Mouse (Mus musculus): ENCODE results near the gene Olfr127. TPM values are rescaled to one million over a fixed set of nuclear protein-coding genes. Genes with fewer than 3 reads are reported as not detected.
"Not testable (repeated sequence)": the region's sequence is repeated elsewhere in the genome, so short reads cannot be mapped to it uniquely, and the experiment has no call there.

The Olfr127 gene
- not detected in 2 replicates for polyA plus RNA-seq (2015; fragmentation: Nextera tagmentation; extraction: Ambion mirVana)

DNA sequence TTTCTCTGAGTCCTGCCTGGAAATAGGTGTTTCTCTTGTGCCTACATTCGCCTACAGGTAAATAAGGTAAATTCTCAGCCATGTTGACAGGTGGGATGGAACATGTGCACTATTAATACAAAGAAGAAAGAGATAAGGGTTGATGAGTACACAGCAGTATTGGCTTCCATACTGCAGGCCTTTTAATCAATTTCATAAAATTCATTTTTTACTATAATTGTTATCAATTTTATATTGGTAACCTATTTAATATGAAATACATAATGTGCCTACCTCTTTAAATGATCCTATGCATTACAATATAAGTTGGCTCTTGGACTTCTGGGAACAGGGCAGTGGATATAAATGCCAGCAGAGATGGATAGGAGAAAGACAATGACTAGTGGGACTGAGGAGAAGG, at the start of gene Olfr127:
TSS of gene Olfr127 (plus strand) at position 301 of the 400 bp plus-strand sequence.
- 35% methylated on average over 1 of the region's 1 CpGs for WGBS (ENCODE audit: insufficient replicate concordance)
- Histone ChIP-seq H3K27ac (ENCODE audit: low read length) (no peak within 1 kb of the TSS), H3K9ac (ENCODE audit: low read depth, low read length) (no peak within 1 kb of the TSS), H3K9me3 (replicated peaks; ENCODE audit: control insufficient read depth, low read length) (no peaks in the 10 kb centered on the region), H3K4me1 (ENCODE audit: control insufficient read depth, low read depth, low read length) (no peaks in the 10 kb centered on the region), H3K36me3 (ENCODE audit: control insufficient read depth, insufficient read depth) (no peaks in the 10 kb centered on the region), H3K27me3 (ENCODE audit: control insufficient read depth, insufficient read depth, low read depth, low read length) (no peaks in the 10 kb centered on the region), H3K4me3 (ENCODE audit: low read depth, low read length) (no peak within 1 kb of the TSS), H3K4me2 (ENCODE audit: low read depth, low read length) (no peak within 1 kb of the TSS)
- no peak for ATAC-seq (ENCODE audit: low read depth)

- H3K27me3 ChIP-seq (ENCODE audit: control insufficient read depth, insufficient read depth, low read depth, low read length), result no peaks in the 10 kb centered on the region
- no peak overlapping the region for H3K27ac ChIP-seq (ENCODE audit: low read length)
- H3K36me3 ChIP-seq (ENCODE audit: control insufficient read depth, insufficient read depth), result no peaks in the 10 kb centered on the region
- no peak for ATAC-seq (ENCODE audit: low read depth)
- WGBS (ENCODE audit: insufficient replicate concordance), result 52% methylated on average over 2 of the region's 2 CpGs
- H3K9me3 ChIP-seq (replicated peaks; ENCODE audit: control insufficient read depth, low read length), result no peaks in the 10 kb centered on the region; the same call in 1 of the 2 replicates
- H3K4me3 ChIP-seq (ENCODE audit: low read depth, low read length), result no peak overlapping the region
- H3K4me1 ChIP-seq (ENCODE audit: control insufficient read depth, low read depth, low read length), result no peaks in the 10 kb centered on the region
- H3K4me2 ChIP-seq (ENCODE audit: low read depth, low read length), result no peak overlapping the region
- H3K9ac ChIP-seq (ENCODE audit: low read depth, low read length), result no peak overlapping the region
Observed at GRCm38 (mm10) chr17:37863901-37864300, 36.3 kb upstream of the Olfr127 start.

GRCm38 (mm10) chr17:37869676-37870205, 30.5 kb upstream of the Olfr127 start:
- no peaks in the 10 kb centered on the region for H3K36me3 ChIP-seq (ENCODE audit: control insufficient read depth, insufficient read depth)
- no peaks in the 10 kb centered on the region for H3K4me1 ChIP-seq (ENCODE audit: control insufficient read depth, low read depth, low read length)
- no peak overlapping the region for H3K4me3 ChIP-seq (ENCODE audit: low read depth, low read length)
- WGBS (ENCODE audit: insufficient replicate concordance), result 21% methylated on average over 8 of the region's 8 CpGs
- no peaks in the 10 kb centered on the region for H3K9me3 ChIP-seq (replicated peaks; ENCODE audit: control insufficient read depth, low read length)
- ATAC-seq (ENCODE audit: low read depth), result no peak
- no peak overlapping the region for H3K4me2 ChIP-seq (ENCODE audit: low read depth, low read length)
- H3K27ac ChIP-seq (ENCODE audit: low read length), result no peak overlapping the region
- H3K27me3 ChIP-seq (ENCODE audit: control insufficient read depth, insufficient read depth, low read depth, low read length), result no peaks in the 10 kb centered on the region
- H3K9ac ChIP-seq (ENCODE audit: low read depth, low read length), result no peak overlapping the region

DNA sequence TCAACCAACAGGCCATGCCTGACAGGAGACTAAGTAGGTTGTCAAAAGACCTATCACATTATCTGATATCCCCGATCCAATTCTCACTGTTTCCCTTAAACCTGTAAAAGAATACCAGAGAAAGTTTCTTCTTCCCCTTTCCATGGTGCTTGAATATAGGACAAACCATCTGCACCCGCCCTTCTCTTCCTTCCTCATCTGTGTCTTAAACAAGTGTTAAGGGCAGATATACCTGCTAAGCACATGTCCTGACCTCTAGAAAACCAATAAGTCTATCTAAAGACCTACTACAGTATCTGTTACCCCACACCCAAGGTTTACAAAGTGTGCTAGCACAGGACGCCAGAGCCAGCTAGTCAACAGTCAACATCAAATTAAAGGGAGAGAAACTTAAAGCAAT, 26.4 kb upstream of the Olfr127 start:
- Histone ChIP-seq H3K4me1 (ENCODE audit: control insufficient read depth, low read depth, low read length) (no peaks in the 10 kb centered on the region), H3K9me3 (replicated peaks; ENCODE audit: control insufficient read depth, low read length) (no peaks in the 10 kb centered on the region), H3K4me2 (ENCODE audit: low read depth, low read length) (no peak overlapping the region), H3K36me3 (ENCODE audit: control insufficient read depth, insufficient read depth) (no peaks in the 10 kb centered on the region), H3K27ac (ENCODE audit: low read length) (no peak overlapping the region), H3K9ac (ENCODE audit: low read depth, low read length) (no peak overlapping the region), H3K4me3 (ENCODE audit: low read depth, low read length) (no peak overlapping the region), H3K27me3 (ENCODE audit: control insufficient read depth, insufficient read depth, low read depth, low read length) (no peaks in the 10 kb centered on the region)
- WGBS (ENCODE audit: insufficient replicate concordance), result 38% methylated on average over 3 of the region's 3 CpGs
- ATAC-seq (ENCODE audit: low read depth), result no peak

DNA sequence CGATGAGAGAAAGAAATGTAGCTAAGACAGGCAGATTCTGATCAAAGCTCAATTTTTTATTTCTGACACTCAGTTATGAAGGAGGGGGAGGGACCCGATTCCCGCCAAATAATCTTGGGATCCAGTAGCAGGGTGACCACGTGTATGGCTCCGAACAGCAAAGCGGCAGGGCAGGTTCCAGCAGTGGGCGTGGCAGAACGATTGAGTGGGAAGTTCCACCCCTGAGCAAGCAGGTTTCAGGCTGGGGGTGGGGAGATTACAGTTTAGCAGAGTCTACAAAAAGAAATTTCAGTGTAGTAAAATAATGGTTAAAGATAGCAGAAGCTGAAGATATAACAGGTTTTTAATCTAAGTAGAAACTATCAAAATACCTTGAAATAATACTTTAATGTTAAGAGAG, 6.6 kb downstream of the Olfr127 start:
- ATAC-seq (ENCODE audit: low read depth); H3K4me2 ChIP-seq (ENCODE audit: low read depth, low read length); H3K9ac ChIP-seq (ENCODE audit: low read depth, low read length); H3K27me3 ChIP-seq (ENCODE audit: control insufficient read depth, insufficient read depth, low read depth, low read length); H3K36me3 ChIP-seq (ENCODE audit: control insufficient read depth, insufficient read depth); H3K9me3 ChIP-seq (replicated peaks; ENCODE audit: control insufficient read depth, low read length); H3K27ac ChIP-seq (ENCODE audit: low read length); H3K4me3 ChIP-seq (ENCODE audit: low read depth, low read length); H3K4me1 ChIP-seq (ENCODE audit: control insufficient read depth, low read depth, low read length): not testable (repeated sequence)
- WGBS (ENCODE audit: insufficient replicate concordance), result 46% methylated on average over 8 of the region's 8 CpGs

- H3K36me3 ChIP-seq (ENCODE audit: control insufficient read depth, insufficient read depth), result no peaks in the 10 kb centered on the region
- no peaks in the 10 kb centered on the region for H3K9me3 ChIP-seq (replicated peaks; ENCODE audit: control insufficient read depth, low read length)
- no peak for ATAC-seq (ENCODE audit: low read depth)
- no peaks in the 10 kb centered on the region for H3K27me3 ChIP-seq (ENCODE audit: control insufficient read depth, insufficient read depth, low read depth, low read length)
- H3K4me2 ChIP-seq (ENCODE audit: low read depth, low read length), result no peak within 1 kb of the TSS
- H3K4me3 ChIP-seq (ENCODE audit: low read depth, low read length), result no peak within 1 kb of the TSS
- H3K4me1 ChIP-seq (ENCODE audit: control insufficient read depth, low read depth, low read length), result no peaks in the 10 kb centered on the region
- no peak within 1 kb of the TSS for H3K27ac ChIP-seq (ENCODE audit: low read length)
- H3K9ac ChIP-seq (ENCODE audit: low read depth, low read length), result no peak within 1 kb of the TSS
Observed at GRCm38 (mm10) chr17:37920248-37920647, 20.0 kb downstream of the Olfr127 start, which contains the start of gene Olfr128. Gene Olfr128, plus strand, starts transcription at chr17:37920548.

- no peaks in the 10 kb centered on the region for H3K9me3 ChIP-seq (replicated peaks; ENCODE audit: control insufficient read depth, low read length)
- no peaks in the 10 kb centered on the region for H3K36me3 ChIP-seq (ENCODE audit: control insufficient read depth, insufficient read depth)
- H3K4me3 ChIP-seq (ENCODE audit: low read depth, low read length), result no peak within 1 kb of the TSS
- WGBS (ENCODE audit: insufficient replicate concordance), result 45% methylated on average over 2 of the region's 2 CpGs
- no peak within 1 kb of the TSS for H3K4me2 ChIP-seq (ENCODE audit: low read depth, low read length)
- H3K27ac ChIP-seq (ENCODE audit: low read length), result no peak within 1 kb of the TSS
- no peaks in the 10 kb centered on the region for H3K4me1 ChIP-seq (ENCODE audit: control insufficient read depth, low read depth, low read length)
- H3K27me3 ChIP-seq (ENCODE audit: control insufficient read depth, insufficient read depth, low read depth, low read length), result no peaks in the 10 kb centered on the region
- no peak within 1 kb of the TSS for H3K9ac ChIP-seq (ENCODE audit: low read depth, low read length)
- ATAC-seq (ENCODE audit: low read depth), result no peak
Observed at GRCm38 (mm10) chr17:37952979-37953378, 52.7 kb downstream of the Olfr127 start, which contains the start of gene Olfr761. Gene Olfr761, minus strand, starts transcription at chr17:37953079.

Other genes with a start within 250 kb of the Olfr127 start
- gene Olfr117, start 236.7 kb upstream of the Olfr127 start, polyA plus RNA-seq (2015; fragmentation: Nextera tagmentation; extraction: Ambion mirVana), result not detected in 2 replicates
- not detected in 2 replicates for gene Olfr118, start 233.4 kb upstream of the Olfr127 start, polyA plus RNA-seq (2015; fragmentation: Nextera tagmentation; extraction: Ambion mirVana)
- not detected in 2 replicates for gene Olfr119, start 203.9 kb upstream of the Olfr127 start, polyA plus RNA-seq (2015; fragmentation: Nextera tagmentation; extraction: Ambion mirVana)
- gene Olfr120, start 178.6 kb upstream of the Olfr127 start, polyA plus RNA-seq (2015; fragmentation: Nextera tagmentation; extraction: Ambion mirVana), result not detected in 2 replicates
- gene Olfr121, start 151.6 kb upstream of the Olfr127 start, polyA plus RNA-seq (2015; fragmentation: Nextera tagmentation; extraction: Ambion mirVana), result not detected in 2 replicates
- not detected in 2 replicates for gene Olfr122, start 131.8 kb upstream of the Olfr127 start, polyA plus RNA-seq (2015; fragmentation: Nextera tagmentation; extraction: Ambion mirVana)
- gene Olfr123, start 106.9 kb upstream of the Olfr127 start, polyA plus RNA-seq (2015; fragmentation: Nextera tagmentation; extraction: Ambion mirVana), result not detected in 2 replicates
- gene Olfr124, start 100.5 kb upstream of the Olfr127 start, polyA plus RNA-seq (2015; fragmentation: Nextera tagmentation; extraction: Ambion mirVana), result not detected in 2 replicates
- not detected in 2 replicates for gene Olfr125, start 67.5 kb upstream of the Olfr127 start, polyA plus RNA-seq (2015; fragmentation: Nextera tagmentation; extraction: Ambion mirVana)
- not detected in 2 replicates for gene Olfr126, start 53.0 kb upstream of the Olfr127 start, polyA plus RNA-seq (2015; fragmentation: Nextera tagmentation; extraction: Ambion mirVana)
- gene Olfr128, start 20.1 kb downstream of the Olfr127 start, polyA plus RNA-seq (2015; fragmentation: Nextera tagmentation; extraction: Ambion mirVana), result not detected in 2 replicates
- gene Olfr761, start 52.6 kb downstream of the Olfr127 start, polyA plus RNA-seq (2015; fragmentation: Nextera tagmentation; extraction: Ambion mirVana), result not detected in 2 replicates
- not detected in 2 replicates for gene Olfr129, start 159.6 kb downstream of the Olfr127 start, polyA plus RNA-seq (2015; fragmentation: Nextera tagmentation; extraction: Ambion mirVana)
- not detected in 2 replicates for gene Olfr130, start 163.5 kb downstream of the Olfr127 start, polyA plus RNA-seq (2015; fragmentation: Nextera tagmentation; extraction: Ambion mirVana)
- not detected in 2 replicates for gene Olfr131, start 188.3 kb downstream of the Olfr127 start, polyA plus RNA-seq (2015; fragmentation: Nextera tagmentation; extraction: Ambion mirVana)
- not detected in 2 replicates for gene Olfr132, start 234.1 kb downstream of the Olfr127 start, polyA plus RNA-seq (2015; fragmentation: Nextera tagmentation; extraction: Ambion mirVana)
- not detected in 2 replicates for gene Olfr133, start 244.8 kb downstream of the Olfr127 start, polyA plus RNA-seq (2015; fragmentation: Nextera tagmentation; extraction: Ambion mirVana)

All from liver, embryonic 16.5 days (tissue).